Mouse (Mus musculus) heart, postnatal 0 days (tissue): ENCODE measurements around the gene Mta3.

ENCODE experiments used
- CTCF ChIP-seq: IDR thresholded peaks from 2 replicates; pipeline ENCODE4 v1.5.1; 2016; ENCODE audit warnings: antibody characterized with exemption, control low read depth, low read depth
- EP300 ChIP-seq: IDR thresholded peaks from 2 replicates; pipeline ENCODE4 v1.6.1; 2016; ENCODE audit warnings: antibody characterized with exemption, low read depth

DNA sequence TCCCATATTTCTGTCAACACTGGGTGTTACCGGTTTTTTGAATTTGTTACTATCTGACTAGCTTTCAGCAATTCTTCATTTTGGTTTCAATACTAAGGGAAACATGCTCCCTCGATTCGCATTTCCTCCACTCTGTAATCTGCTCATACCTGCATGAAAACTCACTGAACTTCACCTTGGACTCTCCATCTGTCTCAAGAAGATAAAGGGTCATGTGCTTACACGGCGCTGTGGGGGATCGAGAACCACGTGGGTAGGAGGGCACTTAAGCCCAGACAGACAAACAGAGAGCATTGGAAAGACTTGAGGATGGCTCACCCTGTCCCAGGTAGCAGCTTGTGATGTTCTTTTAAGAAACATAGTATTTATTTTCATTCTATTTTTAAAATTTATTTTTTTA lies 152.4 kb downstream of the Mta3 start:
- TF ChIP-seq CTCF, result no peak
- TF ChIP-seq EP300, result no peak
